Mouse (Mus musculus): ENCODE results near the gene Kcnk4. TPM values are rescaled to one million over a fixed set of nuclear protein-coding genes. Genes with fewer than 3 reads are reported as not detected.
A peak's percentile ranks its signal among the peaks of the same experiment; 100 is the strongest.

The Kcnk4 gene
- total RNA-seq (2022) = 10 to 100 TPM; 13.4 to 23.1 (median 15.8) TPM

DNA sequence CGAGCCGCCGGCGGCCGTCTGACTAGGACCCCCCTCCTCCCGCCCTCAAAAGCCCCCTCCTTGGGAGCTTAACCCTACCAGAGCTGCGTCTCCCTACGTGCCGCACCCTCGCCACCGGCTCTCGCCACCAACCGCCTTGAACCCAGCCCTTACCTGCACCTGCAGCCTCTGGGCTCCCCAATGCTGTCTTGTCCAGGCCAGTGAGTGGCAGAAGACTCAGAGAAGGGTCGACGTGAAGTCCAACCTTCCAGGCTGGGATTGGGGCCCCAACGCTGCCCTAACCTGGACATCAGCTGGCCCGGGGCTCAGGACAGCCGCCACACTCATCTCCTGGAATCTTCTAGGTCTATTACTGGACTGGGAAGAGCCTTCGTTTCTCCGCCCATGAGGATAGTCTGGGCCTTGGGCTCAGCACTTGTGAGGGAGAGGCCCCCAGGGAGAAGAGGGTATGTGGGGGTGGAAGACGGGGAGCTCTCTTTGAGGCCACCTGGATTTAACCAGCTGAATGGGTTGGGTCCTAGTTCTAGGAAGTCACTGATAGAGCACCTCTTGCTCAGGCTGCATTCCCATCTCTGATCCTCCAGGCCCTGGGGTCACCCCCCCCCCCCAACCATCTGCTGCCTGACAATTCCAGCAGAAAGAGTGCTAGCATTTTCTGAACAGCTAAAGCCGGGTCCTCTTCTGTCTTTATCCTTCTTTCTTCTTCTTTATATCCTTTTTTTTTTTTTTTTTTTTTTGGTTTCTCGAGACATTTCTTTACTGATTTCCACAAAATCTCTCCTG, at the start of gene Kcnk4:
Gene Kcnk4, minus strand, starts transcription at position 321 of the 783 bp plus-strand sequence.
- no peak for DNase-seq (ENCODE audit: low spot score in 2 of 2)

DNA sequence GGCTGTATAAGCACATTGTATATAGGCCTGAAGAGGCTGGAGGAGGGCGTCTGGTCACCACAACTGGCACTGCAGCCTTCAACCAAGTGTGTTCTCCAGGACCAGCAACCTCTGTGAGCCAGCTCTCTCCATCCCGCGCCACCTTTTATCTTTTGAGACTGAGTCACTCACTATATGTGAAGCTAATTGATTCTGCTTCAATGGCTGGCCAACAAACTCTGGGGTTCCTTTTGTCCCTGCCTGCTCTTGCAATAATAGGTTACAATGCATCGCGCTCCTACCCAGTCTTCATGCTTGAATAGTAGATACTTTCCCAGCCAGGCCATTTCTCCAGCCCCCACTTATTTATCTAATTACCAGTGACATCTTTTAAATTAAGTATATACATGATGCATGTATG, 49.3 kb upstream of the Kcnk4 start:
- DNase-seq (ENCODE audit: low spot score in 2 of 2) = no peak

DNA sequence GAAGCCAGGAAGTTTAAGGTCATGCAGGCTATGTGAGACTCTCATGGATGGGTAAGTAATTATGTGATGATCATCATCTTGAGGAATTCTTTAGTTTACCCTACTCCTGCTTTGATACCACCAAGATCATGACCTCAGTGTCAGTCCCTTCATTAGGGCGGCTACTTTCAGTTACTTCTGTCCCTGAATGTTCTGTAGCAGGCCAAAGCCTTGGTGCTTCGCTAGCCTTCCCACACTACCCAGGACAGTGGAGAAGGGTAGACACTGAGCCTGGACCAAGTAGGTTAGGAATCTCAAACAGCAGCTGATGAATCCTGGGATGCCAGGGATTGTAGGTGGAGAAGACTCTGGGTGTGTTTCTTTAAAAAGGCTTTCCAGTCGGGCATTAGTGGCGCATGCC, 47.1 kb upstream of the Kcnk4 start:
- no peak for DNase-seq (ENCODE audit: low spot score in 2 of 2)

DNA sequence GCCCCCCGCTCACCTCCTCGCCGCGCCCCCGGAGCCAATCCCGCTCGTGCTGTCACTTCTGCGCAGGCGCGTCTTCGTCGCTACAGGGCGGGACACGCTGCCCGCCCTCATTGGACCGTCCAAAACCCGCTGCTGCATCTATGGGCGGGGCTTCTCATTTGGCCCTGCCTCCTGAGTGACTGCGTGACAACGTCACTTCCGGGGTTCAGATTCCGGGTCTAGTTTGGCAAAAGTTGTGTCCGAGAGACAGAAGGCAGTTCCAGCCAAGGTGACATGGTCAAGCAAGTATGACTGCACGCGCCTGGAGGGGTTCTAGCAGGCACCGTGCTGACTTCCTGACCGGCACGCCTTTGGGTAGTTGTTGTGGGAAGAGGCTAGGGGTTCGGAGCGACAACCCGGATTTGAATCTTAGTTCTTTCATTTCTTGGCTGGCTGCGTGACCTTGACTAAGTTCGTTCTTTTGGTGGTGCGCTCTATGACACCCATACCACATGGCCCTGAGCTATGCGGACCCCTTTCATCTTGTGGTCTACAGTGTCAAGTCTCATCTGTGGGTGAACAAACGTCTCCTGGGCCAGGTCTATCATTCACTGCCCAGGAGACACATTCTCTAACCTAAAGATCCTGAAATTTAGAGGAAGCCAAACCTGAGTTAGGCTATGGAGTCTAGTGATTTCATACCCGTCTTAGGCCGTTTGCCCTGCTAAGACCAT, 46.2 kb upstream of the Kcnk4 start, which contains the start of gene Fkbp2:
Gene Fkbp2, minus strand, starts transcription at position 121 of the 713 bp plus-strand sequence.
- peak; percentile 98 to 99 for DNase-seq (ENCODE audit: low spot score in 2 of 2)

DNA sequence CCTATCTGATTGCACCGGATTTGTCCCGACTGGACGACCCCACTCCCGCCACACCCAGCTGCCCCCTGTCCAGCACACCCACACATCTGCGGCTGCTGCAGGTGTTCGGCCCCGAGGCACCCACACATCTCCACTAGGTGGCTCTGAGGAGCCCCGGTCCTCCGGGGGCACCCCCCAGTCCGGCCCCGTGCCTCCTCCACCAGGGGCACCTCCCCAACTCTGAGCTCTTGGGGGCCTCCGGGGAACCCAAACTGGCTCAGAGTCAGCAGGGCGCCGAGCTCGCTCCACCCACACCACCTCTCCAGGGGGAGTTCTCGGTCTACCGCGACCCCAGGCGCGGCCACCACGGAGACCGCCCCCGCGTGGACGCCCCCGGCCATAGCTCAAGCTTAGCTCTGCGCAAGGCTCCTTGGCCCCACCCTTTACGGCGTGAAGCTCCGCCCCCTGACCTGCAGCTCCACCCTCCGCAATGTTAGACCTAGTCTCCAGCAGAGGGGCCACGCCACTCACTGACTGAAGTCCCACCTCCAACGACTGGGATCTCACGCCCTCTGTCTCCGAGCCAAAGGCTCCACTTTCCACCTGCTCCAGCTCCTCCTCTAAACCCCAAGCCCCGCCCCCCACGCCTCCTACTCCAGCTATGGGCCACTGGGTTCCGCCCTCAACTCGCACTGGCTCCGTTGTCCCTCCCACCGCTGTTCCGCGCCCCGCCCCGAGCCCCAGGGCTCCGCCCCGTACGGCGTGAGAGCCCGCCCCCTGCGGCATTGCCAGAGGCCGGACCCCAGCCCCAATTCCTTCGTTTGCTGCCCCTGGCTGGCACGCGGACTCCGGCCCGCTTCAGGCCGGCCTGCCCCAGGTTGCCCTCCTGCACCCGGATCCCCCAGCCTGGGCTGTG, 45.4 kb upstream of the Kcnk4 start:
- DNase-seq (ENCODE audit: low spot score in 2 of 2) = peak; percentile 98 to 99

DNA sequence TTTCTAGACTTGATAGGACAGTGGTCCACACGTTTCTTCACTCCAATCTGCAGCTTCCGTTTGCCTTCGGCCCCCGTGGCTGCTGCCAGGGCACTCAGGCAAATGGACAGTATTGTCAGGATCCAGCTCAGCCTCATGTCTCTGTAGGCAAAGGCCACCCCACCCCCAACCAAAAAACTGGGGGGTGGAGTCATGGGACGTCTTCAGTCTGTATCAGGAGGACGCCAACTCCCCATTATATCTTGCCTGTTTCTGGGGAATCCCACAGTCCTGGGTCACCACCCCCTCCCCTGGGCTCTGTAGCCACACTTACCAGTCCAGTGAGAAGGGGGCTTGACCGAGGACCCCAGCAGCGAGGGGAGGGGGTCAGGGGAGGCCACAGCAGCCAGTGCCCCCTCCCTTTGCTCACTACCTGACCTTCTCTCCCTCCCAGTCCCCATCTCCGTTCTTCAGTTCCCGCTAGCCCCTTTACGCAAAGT, 44.7 kb upstream of the Kcnk4 start:
- DNase-seq (ENCODE audit: low spot score in 2 of 2) = no peak

DNA sequence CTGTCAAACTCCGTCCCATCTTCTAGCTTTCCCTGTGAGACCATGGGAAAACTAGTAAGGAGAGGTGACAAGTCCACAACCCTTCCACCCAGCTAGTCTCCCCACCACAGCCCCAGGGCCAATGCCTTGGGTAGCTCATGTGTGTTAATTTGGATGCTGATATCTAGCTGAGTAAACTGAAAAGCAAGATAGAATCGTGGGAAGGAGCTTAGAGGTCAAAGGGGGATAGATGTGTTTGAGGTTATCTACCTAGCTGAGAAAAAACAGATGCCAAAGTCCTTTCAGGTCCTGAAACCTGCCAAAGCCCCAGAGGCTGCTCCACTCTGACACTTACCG, 44.3 kb upstream of the Kcnk4 start:
- no peak for DNase-seq (ENCODE audit: low spot score in 2 of 2)

DNA sequence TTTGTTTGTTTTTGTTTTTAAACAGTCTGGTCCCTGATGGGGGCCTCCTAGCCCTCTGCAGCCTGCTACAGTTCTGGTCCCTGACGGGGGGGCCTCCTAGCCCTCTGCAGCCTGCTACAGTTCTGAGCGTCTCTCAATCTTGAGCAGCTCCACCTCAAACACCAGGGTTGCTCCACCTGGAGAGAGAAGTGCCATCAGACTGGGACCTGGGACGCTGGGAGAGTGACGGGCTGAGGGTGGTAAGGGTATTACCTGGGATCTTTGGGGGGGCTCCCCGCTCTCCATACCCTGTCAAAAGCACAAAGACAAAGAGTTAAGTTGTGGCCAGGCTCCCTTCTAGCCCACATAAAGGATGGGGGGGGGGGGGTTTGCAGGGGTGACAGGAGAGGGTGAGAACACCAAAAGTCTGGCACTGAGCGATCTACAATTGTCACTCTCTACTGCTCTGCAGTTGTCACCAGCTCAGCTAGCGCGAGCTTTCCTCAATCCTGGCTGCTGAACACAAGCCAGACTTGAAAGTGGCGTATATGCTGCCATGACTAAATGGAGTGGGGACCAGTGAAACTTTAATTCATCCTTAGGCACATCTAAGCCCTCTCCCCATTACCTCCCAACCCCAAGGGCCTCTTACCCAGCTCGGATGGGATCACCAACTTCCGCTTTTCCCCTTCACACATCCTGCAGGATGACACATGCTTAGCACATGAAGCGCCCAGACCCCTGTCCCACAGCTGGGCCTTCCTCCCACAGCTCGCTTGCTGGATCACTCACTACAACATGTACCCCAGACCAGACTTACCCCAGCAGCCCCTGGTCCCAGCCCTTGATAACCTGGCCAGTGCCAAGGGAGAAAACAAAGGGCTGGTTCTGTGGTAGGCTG, 43.7 kb upstream of the Kcnk4 start:
- DNase-seq (ENCODE audit: low spot score in 2 of 2) = no peak

DNA sequence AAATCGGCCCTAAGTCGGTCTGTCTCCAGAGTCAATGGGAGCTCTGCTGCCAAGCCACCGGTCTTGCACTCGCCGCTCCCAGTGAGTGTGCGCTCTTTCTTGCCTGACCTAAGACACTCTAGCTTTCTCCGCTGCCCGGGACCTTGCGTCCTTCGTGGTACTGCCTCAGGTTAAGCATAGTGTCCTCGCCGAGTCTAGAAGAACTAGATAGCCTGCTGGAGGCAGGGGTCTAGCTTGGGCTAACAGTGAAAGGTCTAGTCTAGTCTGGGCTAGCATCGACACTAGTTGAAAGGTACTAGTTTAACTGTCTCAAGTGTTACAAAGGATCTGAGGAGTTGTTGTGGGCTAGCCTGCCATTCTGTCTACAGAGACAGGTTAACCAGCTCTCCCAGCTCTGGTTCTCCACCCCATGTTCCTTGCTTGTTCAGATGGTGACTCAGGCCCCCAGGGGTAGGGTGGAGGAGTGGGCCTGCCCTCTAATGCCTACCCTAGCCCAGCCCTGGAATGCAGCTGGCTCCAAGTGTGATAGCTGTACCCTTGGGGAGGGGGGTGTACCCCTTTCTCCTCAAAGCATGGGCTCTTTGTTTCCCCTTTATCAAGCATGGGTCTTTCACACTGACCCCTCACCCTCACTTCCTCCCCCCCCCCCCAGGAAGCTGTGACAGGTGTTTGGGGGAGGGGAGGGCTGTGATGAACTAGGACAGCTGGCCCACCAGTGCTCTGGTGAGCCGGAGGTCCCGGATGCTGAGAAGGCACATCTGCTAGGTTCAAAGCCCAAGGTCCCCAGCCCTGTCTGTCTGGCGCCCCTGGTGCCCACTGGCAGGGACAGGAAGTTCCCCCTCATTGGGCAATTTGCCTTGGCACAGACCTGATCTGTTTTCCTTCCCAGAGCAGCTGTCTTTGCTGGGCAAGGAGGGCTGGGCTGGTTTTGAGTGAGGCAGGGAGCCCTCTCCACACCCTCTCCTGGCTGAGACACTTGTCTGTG, 41.5 kb upstream of the Kcnk4 start, which contains the start of gene Plcb3:
Gene Plcb3, minus strand, starts transcription at position 934 of the 985 bp plus-strand sequence.
- DNase-seq (ENCODE audit: low spot score in 2 of 2) = peak in 1 of 2 experiments; percentile 73

DNA sequence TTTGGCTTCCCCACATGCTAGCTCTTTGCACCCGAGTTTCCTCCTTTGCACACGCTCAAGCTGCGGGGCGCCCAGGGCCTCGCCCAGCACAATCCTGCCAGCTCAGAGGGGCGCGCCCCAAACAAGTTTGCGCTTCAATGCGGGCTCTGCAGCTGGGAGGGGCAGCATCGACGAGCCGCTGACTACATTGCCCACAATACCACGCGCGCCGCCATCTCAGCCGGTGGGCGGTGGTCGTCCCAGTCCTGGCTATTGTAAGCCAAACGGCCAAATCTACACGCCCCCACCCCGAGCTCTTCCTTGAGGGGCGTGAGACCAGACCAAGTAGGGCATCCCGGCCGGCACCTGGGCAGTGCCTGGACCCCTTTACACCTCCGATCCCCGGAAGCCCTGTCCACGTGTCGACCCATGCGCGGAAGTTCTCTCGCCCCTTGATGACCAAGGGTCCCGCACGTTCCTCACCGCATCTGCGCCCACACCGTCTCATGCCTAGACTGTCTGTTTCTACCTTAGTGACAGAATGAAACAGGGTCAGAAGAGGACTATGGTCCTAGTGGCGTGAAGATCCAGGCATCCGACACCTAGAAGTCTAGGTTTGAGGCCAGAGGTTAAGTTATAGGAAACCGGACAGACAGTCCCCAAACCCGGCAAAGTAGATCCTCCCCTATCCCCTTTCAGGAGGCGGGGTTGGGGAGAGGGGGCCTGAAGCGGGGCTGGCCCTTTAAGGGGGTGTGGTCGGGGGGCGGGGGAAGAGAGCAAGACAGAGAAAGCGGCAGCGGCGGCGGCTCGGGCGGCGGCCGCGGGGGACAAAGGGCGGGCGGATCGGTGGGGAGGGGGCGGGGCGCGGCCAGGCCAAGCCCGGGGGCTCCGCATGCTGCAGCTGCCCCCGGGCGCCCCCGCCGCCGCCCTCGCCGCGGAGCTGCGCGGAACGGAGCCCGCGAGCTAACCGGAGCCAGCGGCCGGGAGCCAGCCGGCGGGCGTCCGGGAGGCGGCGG, 40.2 kb upstream of the Kcnk4 start, which contains the start of gene Ppp1r14b:
Gene Ppp1r14b, plus strand, starts transcription at position 758 of the 995 bp plus-strand sequence.
- DNase-seq (ENCODE audit: low spot score in 2 of 2) = peak in 1 of 2 experiments; percentile 68

DNA sequence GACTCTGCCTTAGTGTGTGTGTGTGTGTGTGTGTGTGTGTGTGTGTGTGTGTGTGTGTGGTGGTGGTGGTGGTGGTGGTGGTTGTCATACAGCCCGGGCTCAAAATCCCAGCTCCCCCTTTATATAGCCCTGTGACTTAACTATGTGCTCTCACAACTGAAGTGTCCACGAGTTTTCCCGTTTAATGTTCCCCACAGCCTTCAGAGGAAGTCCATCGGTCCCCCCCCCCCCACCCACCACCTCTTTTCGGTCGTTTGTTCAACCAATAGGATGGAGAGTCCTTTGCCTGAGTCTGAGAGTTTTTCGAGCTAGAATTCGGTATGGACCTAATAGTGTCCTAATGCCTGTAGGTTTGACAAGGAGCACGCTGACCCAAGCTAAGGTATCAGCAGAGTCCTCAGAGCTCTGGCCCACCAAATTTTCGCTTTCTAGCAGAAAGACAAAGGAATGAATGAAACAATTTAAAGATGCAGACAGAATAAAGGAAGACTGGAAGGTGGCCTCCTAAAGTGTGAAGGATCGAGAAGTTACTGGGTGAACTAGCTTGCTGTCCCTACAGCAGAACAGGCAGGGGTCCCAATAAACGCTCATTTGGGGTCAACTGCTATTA, 39.4 kb upstream of the Kcnk4 start:
- no peak for DNase-seq (ENCODE audit: low spot score in 2 of 2)

DNA sequence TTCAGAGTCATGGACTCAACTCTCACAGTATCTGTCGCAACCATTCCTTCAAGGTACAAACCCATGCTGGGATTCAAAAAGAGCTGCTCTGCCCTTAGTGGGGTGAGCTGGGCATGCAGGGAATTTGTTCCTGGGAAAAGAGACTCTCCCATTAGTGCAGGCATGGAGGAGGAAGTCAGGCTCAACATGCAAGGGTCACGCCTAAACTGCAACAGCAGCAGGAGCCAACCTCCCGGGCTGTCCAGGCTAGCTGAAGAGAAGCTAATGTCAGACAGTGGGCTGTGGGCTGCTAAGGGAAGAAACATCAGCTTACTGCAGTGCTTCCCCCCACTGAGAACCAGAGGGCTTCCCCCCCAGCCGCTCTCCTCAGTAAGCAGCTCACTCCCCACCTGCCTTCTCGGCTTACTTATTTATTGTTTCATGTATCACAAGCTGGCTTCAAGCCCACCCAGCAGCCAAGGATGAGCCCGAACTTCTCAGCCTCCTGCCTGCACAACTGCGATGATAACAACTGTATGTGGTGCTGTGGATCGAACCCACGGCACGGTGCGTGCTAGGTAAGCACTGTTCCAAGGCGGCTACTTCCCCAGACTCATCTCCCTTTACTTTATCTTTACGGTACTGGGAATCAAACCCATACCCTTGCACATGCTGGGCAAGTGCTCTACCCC, 38.1 kb upstream of the Kcnk4 start:
- DNase-seq (ENCODE audit: low spot score in 2 of 2) = no peak

DNA sequence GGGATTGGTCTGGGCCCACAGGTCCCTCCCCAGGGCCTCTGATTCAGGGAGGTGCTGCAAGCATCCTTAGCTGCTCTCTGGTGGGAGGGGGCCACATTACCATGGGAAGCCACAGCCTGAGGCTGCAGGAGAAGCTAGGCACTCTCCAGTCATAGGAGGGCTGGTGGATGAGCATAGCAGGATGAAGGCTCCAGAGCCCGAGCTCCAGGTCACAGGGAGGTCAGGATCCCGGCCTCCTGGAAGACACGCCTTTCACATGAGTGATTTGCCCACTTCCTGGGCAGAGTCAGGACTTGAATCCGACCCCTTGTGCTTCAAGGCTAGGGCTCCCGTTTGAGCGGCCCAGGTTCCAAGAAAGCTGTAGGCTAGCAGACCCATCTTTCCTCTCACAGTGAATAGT, 37.3 kb upstream of the Kcnk4 start:
- DNase-seq (ENCODE audit: low spot score in 2 of 2) = no peak

DNA sequence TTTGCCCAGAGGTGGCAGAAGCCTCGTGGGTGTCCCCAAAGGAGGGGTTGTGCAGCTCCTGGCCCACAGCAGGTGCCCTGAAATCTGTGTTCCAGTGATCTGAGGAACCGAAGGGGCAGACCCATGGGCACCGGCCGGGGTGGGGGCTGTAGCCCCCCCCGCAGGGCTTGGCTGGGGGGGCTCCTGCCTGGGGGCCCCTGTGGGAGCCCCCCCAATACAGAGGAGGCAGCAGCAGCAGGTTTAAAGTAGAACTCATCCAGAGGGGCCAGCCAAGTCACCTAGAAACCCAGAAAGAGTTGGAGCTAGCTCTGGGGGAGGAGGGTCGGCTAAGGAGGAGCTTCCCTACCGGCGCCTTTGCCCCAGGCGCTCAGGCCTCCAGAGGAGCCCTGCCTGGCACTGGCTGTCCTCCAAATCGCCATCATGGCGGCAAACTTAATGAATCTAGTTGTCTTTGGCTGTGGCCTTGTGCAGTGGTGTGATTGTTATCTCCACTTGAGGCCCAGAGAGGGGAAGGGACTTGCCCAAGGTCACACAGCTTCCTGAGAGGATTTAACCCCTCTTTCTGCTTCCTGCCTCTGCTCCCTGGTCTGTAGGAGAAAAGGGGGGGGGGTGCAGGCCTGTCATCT, 36.3 kb upstream of the Kcnk4 start:
- no peak for DNase-seq (ENCODE audit: low spot score in 2 of 2)

DNA sequence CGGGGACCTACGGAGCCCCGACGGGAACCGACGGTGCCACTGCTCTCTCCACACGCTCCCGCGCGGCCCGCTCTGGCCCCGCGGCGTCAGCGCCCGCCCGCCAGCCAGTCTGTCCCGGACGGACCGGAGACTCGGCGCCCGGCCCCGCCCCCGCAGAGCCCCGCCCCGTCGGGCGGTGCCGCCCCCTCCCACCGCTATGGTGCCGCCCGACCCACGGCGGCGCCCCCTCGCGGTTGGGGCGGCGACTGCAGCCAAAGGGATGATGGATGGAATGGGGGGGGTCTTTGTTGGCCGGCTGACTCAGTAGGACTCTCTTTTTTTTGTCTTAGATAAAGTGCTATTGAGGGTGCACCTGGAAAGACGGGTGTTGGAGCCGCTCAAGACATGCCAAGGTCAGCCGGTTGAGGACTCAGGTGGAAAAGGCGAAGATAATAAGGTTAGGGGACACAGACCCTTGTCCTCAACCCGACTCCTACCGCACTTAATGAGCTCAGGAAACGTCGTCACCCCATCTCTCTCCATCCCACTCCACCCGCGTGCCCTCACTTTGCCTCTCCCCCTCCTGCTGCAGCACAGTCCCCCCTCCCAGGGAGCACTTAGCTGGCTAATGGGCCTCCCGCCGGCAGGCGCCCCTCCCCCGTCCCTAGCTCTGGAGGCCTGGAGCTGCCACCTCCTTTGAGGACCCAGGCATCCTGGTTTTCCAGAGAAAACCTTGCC, 35.5 kb upstream of the Kcnk4 start:
- no peak for DNase-seq (ENCODE audit: low spot score in 2 of 2)

DNA sequence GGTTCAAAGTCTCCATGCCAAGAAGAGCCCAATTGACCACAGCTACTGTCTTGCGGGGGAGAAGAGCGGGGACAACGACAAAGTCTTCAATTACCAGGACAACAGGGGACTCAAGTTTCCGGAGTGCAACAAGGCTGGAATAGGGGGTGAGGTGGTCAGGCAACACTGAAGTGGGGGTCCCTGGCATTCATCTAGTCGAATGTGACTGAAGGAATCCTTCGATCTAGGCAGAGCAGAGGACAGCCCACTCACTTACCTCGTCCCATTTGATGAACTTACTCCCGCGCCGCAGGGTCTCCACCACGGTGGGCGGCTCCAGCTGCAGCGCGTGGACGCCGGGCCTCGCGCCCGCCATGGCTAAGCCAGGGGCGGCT, 35.0 kb upstream of the Kcnk4 start:
- DNase-seq (ENCODE audit: low spot score in 2 of 2) = no peak
